In genomic region chr11:85170833-85171232, GRCm38 (mm10) we compare ENCODE assay signal across 14 mouse cellular contexts. TPM values are rescaled to one million over a fixed set of nuclear protein-coding genes. Genes with fewer than 3 reads are reported as not detected.
DNase-seq lines count a peak whose midpoint lies in the region; ATAC-seq lines count a peak whose summit lies in the region.
"Had no signal": no experiment of that assay in that cellular context is flagged by ENCODE, and none has a peak within 500 bp of the region (broad histone marks: within the 10 kb centered on the region; RNA-seq: fewer than 3 reads in every experiment).

No protein-coding gene starts in this region.

- 54% methylated on average over 2 of the region's 2 CpGs for WGBS in midbrain, embryonic 11.5 days
- 45% methylated on average over 2 of the region's 2 CpGs for WGBS in midbrain, embryonic 15.5 days
- WGBS in limb, embryonic 13.5 days: 30% methylated on average over 2 of the region's 2 CpGs
- 47% methylated on average over 2 of the region's 2 CpGs for WGBS in stomach, embryonic 15.5 days

- H3K9me3 ChIP-seq in midbrain, embryonic 11.5 days (ENCODE audit: control insufficient read depth, low read length): no peaks in the 10 kb centered on the region
- no peaks in the 10 kb centered on the region for H3K9me3 ChIP-seq in midbrain, embryonic 15.5 days
- H3K9me3 ChIP-seq in limb, embryonic 13.5 days: no peaks in the 10 kb centered on the region
- no peaks in the 10 kb centered on the region for H3K9me3 ChIP-seq in stomach, embryonic 15.5 days

- H3K36me3 ChIP-seq in midbrain, embryonic 11.5 days (ENCODE audit: control insufficient read depth, insufficient read depth, low read length): no peaks in the 10 kb centered on the region
- no peaks in the 10 kb centered on the region for H3K36me3 ChIP-seq in midbrain, embryonic 15.5 days (replicated peaks)
- H3K36me3 ChIP-seq in limb, embryonic 13.5 days: no peaks in the 10 kb centered on the region
- no peaks in the 10 kb centered on the region for H3K36me3 ChIP-seq in stomach, embryonic 15.5 days

- no peaks in the 10 kb centered on the region for H3K4me1 ChIP-seq in midbrain, embryonic 11.5 days (ENCODE audit: control insufficient read depth, insufficient read depth, low read length)
- peaks cover 9% of the 10 kb centered on the region for H3K4me1 ChIP-seq in midbrain, embryonic 15.5 days
- peaks cover 11% of the 10 kb centered on the region for H3K4me1 ChIP-seq in limb, embryonic 13.5 days
- peaks cover 3% of the 10 kb centered on the region; the same call in 1 of the 2 replicates for H3K4me1 ChIP-seq in stomach, embryonic 15.5 days

- peak; percentile 9 for DNase-seq in kidney, adult 11 months
- DNase-seq in kidney, adult 8-10 months: no peak
- DNase-seq in midbrain, embryonic 11.5 days (ENCODE audit: low spot score, missing footprints): no peak
- DNase-seq in cerebellum, postnatal 36 days: no peak
- no peak for DNase-seq in left cerebral cortex, adult 8-10 months (ENCODE audit: low spot score in 2 of 2)
- DNase-seq: adrenal gland, postnatal 10 days; gastrocnemius, postnatal 25 days had no signal

- no peaks in the 10 kb centered on the region for H3K27me3 ChIP-seq in midbrain, embryonic 11.5 days (ENCODE audit: control insufficient read depth, insufficient read depth, low read length)
- H3K27me3 ChIP-seq in midbrain, embryonic 15.5 days (replicated peaks): no peaks in the 10 kb centered on the region
- no peaks in the 10 kb centered on the region for H3K27me3 ChIP-seq in limb, embryonic 13.5 days
- no peaks in the 10 kb centered on the region for H3K27me3 ChIP-seq in stomach, embryonic 15.5 days (replicated peaks)
- H3K27me3 ChIP-seq: Patski had no signal

- H3K27ac ChIP-seq in midbrain, embryonic 11.5 days (ENCODE audit: low read depth, low read length): no peak overlapping the region
- H3K27ac ChIP-seq in midbrain, embryonic 15.5 days: no peak overlapping the region
- H3K27ac ChIP-seq in limb, embryonic 13.5 days: no peak overlapping the region
- H3K27ac ChIP-seq in stomach, embryonic 15.5 days: no peak overlapping the region

- H3K9ac ChIP-seq in midbrain, embryonic 11.5 days (ENCODE audit: low read length): peak overlapping the region; percentile 56; the same call in 1 of the 2 replicates
- H3K9ac ChIP-seq in midbrain, embryonic 15.5 days: no peak overlapping the region
- peak overlapping the region; percentile 58; the same call in 1 of the 2 replicates for H3K9ac ChIP-seq in limb, embryonic 13.5 days
- H3K9ac ChIP-seq in stomach, embryonic 15.5 days: no peak overlapping the region

- H3K4me3 ChIP-seq in midbrain, embryonic 11.5 days (ENCODE audit: low read depth, low read length): no peak overlapping the region
- H3K4me3 ChIP-seq in midbrain, embryonic 15.5 days: no peak overlapping the region
- no peak overlapping the region for H3K4me3 ChIP-seq in limb, embryonic 13.5 days
- no peak overlapping the region for H3K4me3 ChIP-seq in stomach, embryonic 15.5 days (replicated peaks)

- ATAC-seq in midbrain, embryonic 11.5 days (ENCODE audit: low FRiP score): no peak
- ATAC-seq in midbrain, embryonic 15.5 days (replicated peaks): no peak
- no peak for ATAC-seq in limb, embryonic 13.5 days (ENCODE audit: low FRiP score, low read depth)
- ATAC-seq in stomach, embryonic 15.5 days (ENCODE audit: insufficient read depth, low FRiP score, low read depth): no peak

- H3K4me2 ChIP-seq in midbrain, embryonic 11.5 days: no peak overlapping the region
- no peak overlapping the region for H3K4me2 ChIP-seq in midbrain, embryonic 15.5 days
- H3K4me2 ChIP-seq in limb, embryonic 13.5 days (replicated peaks): peak overlapping the region; percentile 65
- peak overlapping the region; percentile 52; the same call in 1 of the 2 replicates for H3K4me2 ChIP-seq in stomach, embryonic 15.5 days

RNA-seq across cellular contexts. Expression of gene 1700125H20Rik, which starts 0.6 kb away (rescaled TPM):
- 0.25 and 0.27 TPM in 2 replicates for polyA plus RNA-seq in midbrain, embryonic 11.5 days (2014; fragmentation: Nextera tagmentation; extraction: Ambion mirVana)
- polyA plus RNA-seq in midbrain, embryonic 15.5 days (2015; fragmentation: Nextera tagmentation; extraction: Ambion mirVana): 0.62 and 1.2 TPM in 2 replicates
- 0.40 and 0.52 TPM in 2 replicates for polyA plus RNA-seq in limb, embryonic 13.5 days (2015; fragmentation: Nextera tagmentation; extraction: Ambion mirVana)
- 0.27 TPM in 1 of 2 replicates, not detected in the other for polyA plus RNA-seq in stomach, embryonic 15.5 days (2015; fragmentation: Nextera tagmentation; extraction: Ambion mirVana)
- not detected for total RNA-seq in left cerebral cortex, adult 8-10 months (2022)
- total RNA-seq: gastrocnemius, postnatal 25 days; left cerebral cortex, adult 18-20 months; monocyte, adult 5-6 weeks had no signal
- polyA plus RNA-seq: cortical plate, adult 2 months had no signal

RNA-seq across cellular contexts. Expression of gene Usp32, which starts 30.9 kb away (rescaled TPM):
- 7.0 and 8.1 TPM in 2 replicates for polyA plus RNA-seq in midbrain, embryonic 11.5 days (2014; fragmentation: Nextera tagmentation; extraction: Ambion mirVana)
- 12.2 and 12.7 TPM in 2 replicates for polyA plus RNA-seq in midbrain, embryonic 15.5 days (2015; fragmentation: Nextera tagmentation; extraction: Ambion mirVana)
- 3.7 and 4.5 TPM in 2 replicates for polyA plus RNA-seq in limb, embryonic 13.5 days (2015; fragmentation: Nextera tagmentation; extraction: Ambion mirVana)
- 3.9 and 4.8 TPM in 2 replicates for polyA plus RNA-seq in stomach, embryonic 15.5 days (2015; fragmentation: Nextera tagmentation; extraction: Ambion mirVana)
- 100 to 1,000 TPM in 3 of 4 experiments, 10 to 100 TPM in 1; 96.5 to 119 (median 109) TPM for total RNA-seq in left cerebral cortex, adult 8-10 months (2022)

Comparison
In these comparisons a context has a peak if more than half of its experiments do, and no peak if none do; other contexts are left out.
1. H3K9ac ChIP-seq: peak in midbrain, embryonic 11.5 days (single experiment) and limb, embryonic 13.5 days (single experiment); none in midbrain, embryonic 15.5 days (single experiment) and stomach, embryonic 15.5 days (single experiment).
2. H3K4me2 ChIP-seq: peak in limb, embryonic 13.5 days (single experiment) and stomach, embryonic 15.5 days (single experiment); none in midbrain, embryonic 11.5 days (single experiment) and midbrain, embryonic 15.5 days (single experiment).